Mouse (Mus musculus): Measurements from ENCODE around the gene Anxa11. TPM values are rescaled to one million over a fixed set of nuclear protein-coding genes. Genes with fewer than 3 reads are reported as not detected.
"Not testable (repeated sequence)": the region's sequence is repeated elsewhere in the genome, so short reads cannot be mapped to it uniquely, and the experiment has no call there.

Gene Anxa11
- 10 to 100 TPM; 59.7 to 84.6 TPM for polyA plus RNA-seq (2017; shearing (Covaris generic))

GRCm38 (mm10) chr14:25841991-25842687 is at the start of gene Anxa11:
Gene Anxa11, plus strand, starts transcription at chr14:25842156.
- ATAC-seq = peak; percentile 92

- no peak for ATAC-seq
These were observed 47.6 kb upstream of the Anxa11 start for GRCm38 (mm10) chr14:25794331-25794730.

- no peak for ATAC-seq
These were observed 46.9 kb upstream of the Anxa11 start for GRCm38 (mm10) chr14:25795067-25795466.

- no peak for ATAC-seq
These were observed 46.3 kb upstream of the Anxa11 start for GRCm38 (mm10) chr14:25795561-25796174.

- ATAC-seq = no peak
These were observed 45.3 kb upstream of the Anxa11 start for GRCm38 (mm10) chr14:25796619-25797018.

- ATAC-seq = peak; percentile 80
These were observed 41.6 kb upstream of the Anxa11 start for GRCm38 (mm10) chr14:25800166-25800960.

GRCm38 (mm10) chr14:25802511-25802910 is 39.4 kb upstream of the Anxa11 start:
- ATAC-seq = no peak

- ATAC-seq = no peak
These were observed 38.6 kb upstream of the Anxa11 start for GRCm38 (mm10) chr14:25803246-25803809.

- ATAC-seq = no peak
These were observed 36.1 kb upstream of the Anxa11 start for GRCm38 (mm10) chr14:25805871-25806270.

- ATAC-seq = no peak
These were observed 35.4 kb upstream of the Anxa11 start for GRCm38 (mm10) chr14:25806561-25806960.

GRCm38 (mm10) chr14:25811026-25811425 is 30.9 kb upstream of the Anxa11 start:
- not testable (repeated sequence) for ATAC-seq

- ATAC-seq = no peak
These were observed 27.8 kb upstream of the Anxa11 start for GRCm38 (mm10) chr14:25814140-25814539.

GRCm38 (mm10) chr14:25816416-25816815 is 25.5 kb upstream of the Anxa11 start:
- peak; percentile 71 for ATAC-seq

- ATAC-seq = no peak
These were observed 19.4 kb upstream of the Anxa11 start for GRCm38 (mm10) chr14:25822584-25822983.

GRCm38 (mm10) chr14:25824995-25825394 is 17.0 kb upstream of the Anxa11 start:
- ATAC-seq = no peak

GRCm38 (mm10) chr14:25825880-25826626 is 15.9 kb upstream of the Anxa11 start:
- ATAC-seq = no peak

- no peak for ATAC-seq
These were observed 15.1 kb upstream of the Anxa11 start for GRCm38 (mm10) chr14:25826866-25827265.

GRCm38 (mm10) chr14:25831332-25831731 is 10.6 kb upstream of the Anxa11 start:
- ATAC-seq = no peak

GRCm38 (mm10) chr14:25832301-25832700 is 9.7 kb upstream of the Anxa11 start:
- peak; percentile 96 for ATAC-seq

- no peak for ATAC-seq
These were observed 3.5 kb upstream of the Anxa11 start for GRCm38 (mm10) chr14:25838411-25838810.

- ATAC-seq = no peak
These were observed 2.2 kb upstream of the Anxa11 start for GRCm38 (mm10) chr14:25839791-25840190.

- ATAC-seq = no peak
These were observed 995 bp upstream of the Anxa11 start for GRCm38 (mm10) chr14:25840961-25841360.
